Mouse (Mus musculus) stomach, embryonic 16.5 days (tissue): ENCODE measurements at regions not wholly inside any gene's neighbourhood (a gene's known extent, or its start where the extent isn't known, plus 50 kb on each side); places are given as distances from the start of the nearest gene placed in this dataset.
A peak's percentile ranks its signal among the peaks of the same experiment; 100 is the strongest.

ENCODE experiments used
- ATAC-seq: fragments of 200-750 bp; cut with Nextera tagmentation; 2 replicates; pipeline ENCODE4 v1.8.0; 2017; ENCODE audit warnings: moderate number of reproducible peaks, moderate TSS enrichment; ENCODE audit not compliant: insufficient read depth, low FRiP score
- H3K27ac ChIP-seq: fragments of 300-500 bp; sonication (generic); 2 replicates; pipeline ENCODE4 v1.5.1; 2014; ENCODE audit warnings: low read length
- H3K27me3 ChIP-seq: fragments of 300-500 bp; sonication (generic); 2 replicates; pipeline ENCODE4 v1.6.1; 2014; ENCODE audit warnings: low read length, control low read depth, mixed read lengths; ENCODE audit not compliant: control insufficient read depth, insufficient read depth
- H3K36me3 ChIP-seq: fragments of 300-500 bp; sonication (generic); 2 replicates; pipeline ENCODE4 v1.6.1; 2014; ENCODE audit warnings: low read length; ENCODE audit not compliant: control insufficient read depth, insufficient read depth
- H3K4me1 ChIP-seq: fragments of 300-500 bp; sonication (generic); 2 replicates; pipeline ENCODE4 v1.6.1; 2014; ENCODE audit warnings: low read length, control low read depth, mixed read lengths; ENCODE audit not compliant: control insufficient read depth, insufficient read depth
- H3K4me2 ChIP-seq: fragments of 300-500 bp; sonication (generic); 2 replicates; pipeline ENCODE4 v1.6.1; 2014; ENCODE audit warnings: low read depth, low read length, mixed read lengths
- H3K4me3 ChIP-seq: fragments of 300-500 bp; sonication (generic); replicated peaks from 2 replicates; pipeline ENCODE4 v1.5.1; 2014; ENCODE audit warnings: mild to moderate bottlenecking, low read length
- H3K9ac ChIP-seq: fragments of 300-500 bp; sonication (generic); 2 replicates; pipeline ENCODE4 v1.6.1; 2014; ENCODE audit warnings: low read length
- H3K9me3 ChIP-seq: fragments of 300-500 bp; sonication (generic); replicated peaks from 2 replicates; pipeline ENCODE4 v1.6.1; 2016; ENCODE audit warnings: low read length, control low read depth; ENCODE audit not compliant: control insufficient read depth
- WGBS: fragments of 180-500 bp; shearing (Covaris S2); extraction: QIAGEN DNeasy Blood & Tissue Kit; methylation state at CpG from one replicate; pipeline ENCODE4 v1.1.7; 2014; 5-methylcytosine and 5-hydroxymethylcytosine counted together

- no peak for ATAC-seq
- Histone ChIP-seq H3K9me3 (no peaks in the 10 kb centered on the region), H3K4me2 (no peak overlapping the region), H3K4me1 (no peaks in the 10 kb centered on the region), H3K4me3 (no peak overlapping the region), H3K27ac (no peak overlapping the region), H3K36me3 (no peaks in the 10 kb centered on the region), H3K27me3 (no peaks in the 10 kb centered on the region), H3K9ac (no peak overlapping the region)
- WGBS = 81% methylated on average over 2 of the region's 2 CpGs
These were observed 333.8 kb upstream of the Pitrm1 start for GRCm38 (mm10) chr13:6214189-6214588.

DNA sequence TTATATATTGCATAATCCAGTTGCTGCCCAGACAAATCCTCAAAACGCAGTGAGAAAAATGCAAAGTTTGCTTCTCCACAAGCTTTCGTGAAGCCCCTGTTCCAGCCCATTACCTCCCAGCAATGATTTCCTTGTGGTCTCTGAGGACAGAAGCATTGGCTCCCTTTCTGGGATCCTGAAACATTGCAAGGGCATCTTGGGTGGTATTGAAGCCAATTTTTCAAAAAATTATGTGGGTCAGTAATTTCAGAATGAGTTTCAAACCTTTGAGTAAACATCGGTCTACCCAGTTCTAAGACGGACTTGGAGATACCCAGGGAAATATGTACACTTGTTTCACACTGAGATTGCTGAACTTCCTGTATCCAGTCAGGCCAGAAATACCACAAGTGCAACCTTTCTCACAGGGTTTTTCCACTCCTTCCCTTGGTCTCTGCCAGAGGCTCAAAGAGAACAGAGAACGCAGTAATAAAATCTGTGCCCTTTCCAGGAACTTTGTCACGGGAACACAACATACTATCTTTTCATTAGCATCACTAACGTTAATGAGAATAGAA, 321.8 kb upstream of the Pitrm1 start:
- Histone ChIP-seq H3K9ac (no peak overlapping the region), H3K4me2 (no peak overlapping the region), H3K27me3 (no peaks in the 10 kb centered on the region), H3K9me3 (no peaks in the 10 kb centered on the region), H3K4me3 (no peak overlapping the region), H3K4me1 (no peaks in the 10 kb centered on the region), H3K27ac (no peak overlapping the region), H3K36me3 (no peaks in the 10 kb centered on the region)
- WGBS = 79% methylated on average over 7 of the region's 7 CpGs
- ATAC-seq = no peak

DNA sequence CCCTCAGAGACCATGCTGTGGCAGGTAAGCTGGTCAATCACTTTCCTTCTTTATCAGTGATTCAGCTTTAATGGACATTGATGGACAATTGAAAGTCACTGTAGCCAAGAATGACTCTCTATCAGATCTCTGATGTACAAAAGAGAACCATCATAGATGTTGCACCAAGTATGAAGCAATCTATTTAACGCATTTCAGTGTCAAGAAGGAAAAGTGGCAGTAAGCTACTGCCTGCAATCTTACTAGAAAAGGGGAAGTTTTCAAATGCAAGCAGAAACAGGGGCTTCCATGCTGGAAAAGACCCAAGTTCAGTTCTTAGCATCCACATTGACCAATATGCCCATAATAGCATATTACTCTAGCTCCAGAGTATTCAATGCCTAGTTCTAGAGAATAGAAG, 319.7 kb upstream of the Pitrm1 start:
- WGBS = 86% methylated on average over 1 of the region's 1 CpGs
- Histone ChIP-seq H3K27me3 (no peaks in the 10 kb centered on the region), H3K9ac (no peak overlapping the region), H3K4me3 (no peak overlapping the region), H3K36me3 (no peaks in the 10 kb centered on the region), H3K9me3 (no peaks in the 10 kb centered on the region), H3K27ac (no peak overlapping the region), H3K4me2 (no peak overlapping the region), H3K4me1 (no peaks in the 10 kb centered on the region)
- no peak for ATAC-seq

DNA sequence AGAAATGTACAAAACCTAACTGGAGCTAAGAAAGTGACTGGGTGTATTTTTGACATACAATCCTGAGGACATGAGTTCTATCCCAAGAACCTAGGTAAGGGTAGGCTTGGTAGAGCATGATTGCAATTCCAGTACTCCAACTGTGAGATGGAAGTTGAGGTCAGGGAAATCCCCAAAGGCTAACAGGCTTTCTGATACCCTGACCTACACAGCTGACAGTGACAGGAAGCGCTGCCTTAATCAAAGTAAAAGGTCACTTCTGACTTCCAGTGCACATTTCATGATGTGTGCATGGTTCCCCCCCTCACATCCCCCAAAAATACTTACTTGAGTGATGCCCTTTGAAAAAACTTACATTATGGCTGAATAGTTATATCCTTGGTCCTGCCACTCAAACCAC, 312.6 kb upstream of the Pitrm1 start:
- no peak overlapping the region for H3K27ac ChIP-seq
- no peaks in the 10 kb centered on the region for H3K27me3 ChIP-seq
- H3K4me2 ChIP-seq = no peak overlapping the region
- no peak overlapping the region for H3K9ac ChIP-seq
- no peaks in the 10 kb centered on the region for H3K36me3 ChIP-seq
- no peaks in the 10 kb centered on the region for H3K4me1 ChIP-seq
- H3K9me3 ChIP-seq = no peaks in the 10 kb centered on the region
- ATAC-seq = no peak
- whole genome bisulfite sequencing = 80% methylated on average over 1 of the region's 1 CpGs
- no peak overlapping the region for H3K4me3 ChIP-seq

DNA sequence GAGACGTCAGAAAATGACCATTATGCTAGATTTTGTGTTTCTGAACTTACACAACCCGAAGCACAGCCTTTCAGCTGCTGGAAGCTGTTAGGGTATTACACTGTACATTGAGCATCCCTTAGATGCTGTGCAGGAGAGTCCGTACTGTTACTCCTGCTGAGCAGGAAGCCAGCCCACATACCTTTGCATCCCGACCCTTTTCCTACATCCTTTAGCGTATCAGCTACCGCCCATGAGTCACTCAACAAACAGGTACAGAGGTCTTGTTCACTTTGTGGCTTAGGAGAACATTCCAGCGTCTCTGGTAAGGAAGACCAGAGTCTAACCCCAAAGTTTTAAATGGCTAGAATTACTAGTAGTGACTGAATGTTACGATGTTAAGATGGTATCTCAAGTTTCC, 311.4 kb upstream of the Pitrm1 start:
- ATAC-seq = 0 out of 2 replicates have a peak, but pooled peaks have one; percentile 44
- Histone ChIP-seq H3K36me3 (no peaks in the 10 kb centered on the region), H3K27me3 (no peaks in the 10 kb centered on the region), H3K9ac (no peak overlapping the region), H3K9me3 (no peaks in the 10 kb centered on the region), H3K4me1 (no peaks in the 10 kb centered on the region), H3K27ac (no peak overlapping the region), H3K4me3 (no peak overlapping the region), H3K4me2 (no peak overlapping the region)
- WGBS = 78% methylated on average over 8 of the region's 8 CpGs

DNA sequence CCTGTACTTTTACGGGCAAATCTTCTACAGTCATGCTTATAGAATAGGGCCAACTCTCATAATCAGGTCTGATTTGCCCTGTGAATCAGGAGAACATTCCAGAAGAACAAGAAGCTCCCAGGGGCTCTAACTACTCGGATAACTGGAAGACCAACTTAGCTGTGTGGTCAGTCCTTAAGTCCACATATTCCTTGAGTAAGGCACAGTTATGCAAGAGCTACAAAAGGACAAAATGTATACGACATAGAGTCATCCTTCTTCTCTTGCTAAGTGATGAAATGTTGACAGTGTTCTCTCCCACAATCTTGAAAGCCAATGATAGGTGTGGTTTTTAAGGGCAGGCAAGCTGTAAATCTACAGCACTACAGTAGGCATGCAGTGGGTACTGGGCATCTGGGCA, 310.7 kb upstream of the Pitrm1 start:
- Histone ChIP-seq H3K27me3 (no peaks in the 10 kb centered on the region), H3K9me3 (no peaks in the 10 kb centered on the region), H3K4me1 (no peaks in the 10 kb centered on the region), H3K27ac (no peak overlapping the region), H3K9ac (no peak overlapping the region), H3K4me2 (no peak overlapping the region), H3K4me3 (no peak overlapping the region), H3K36me3 (no peaks in the 10 kb centered on the region)
- ATAC-seq = no peak
- WGBS = 73% methylated on average over 3 of the region's 3 CpGs

DNA sequence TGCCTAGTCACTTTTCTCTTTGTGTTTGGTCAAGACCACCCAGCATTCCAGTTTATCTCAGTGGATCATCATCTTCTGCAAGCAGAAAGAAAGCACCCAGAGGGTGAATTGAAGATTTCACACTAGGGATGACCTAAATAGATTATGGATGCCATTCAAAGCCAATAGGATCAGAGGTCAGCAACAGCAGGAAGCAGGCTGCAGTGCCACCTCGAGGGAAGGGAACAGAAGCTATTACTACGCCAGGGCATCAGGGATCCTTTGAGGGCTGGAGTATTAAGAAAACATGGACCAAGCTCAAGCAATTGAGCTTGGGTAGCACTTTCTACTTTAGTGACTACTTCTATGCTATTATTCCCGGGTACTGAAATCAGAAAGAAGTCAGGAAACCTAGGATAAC, 307.1 kb upstream of the Pitrm1 start:
- H3K9ac ChIP-seq = no peak overlapping the region
- H3K9me3 ChIP-seq = no peaks in the 10 kb centered on the region
- 62% methylated on average over 3 of the region's 3 CpGs for WGBS
- H3K36me3 ChIP-seq = no peaks in the 10 kb centered on the region
- H3K27ac ChIP-seq = no peak overlapping the region
- H3K4me2 ChIP-seq = no peak overlapping the region
- no peak overlapping the region for H3K4me3 ChIP-seq
- H3K27me3 ChIP-seq = no peaks in the 10 kb centered on the region
- no peaks in the 10 kb centered on the region for H3K4me1 ChIP-seq
- ATAC-seq = no peak

DNA sequence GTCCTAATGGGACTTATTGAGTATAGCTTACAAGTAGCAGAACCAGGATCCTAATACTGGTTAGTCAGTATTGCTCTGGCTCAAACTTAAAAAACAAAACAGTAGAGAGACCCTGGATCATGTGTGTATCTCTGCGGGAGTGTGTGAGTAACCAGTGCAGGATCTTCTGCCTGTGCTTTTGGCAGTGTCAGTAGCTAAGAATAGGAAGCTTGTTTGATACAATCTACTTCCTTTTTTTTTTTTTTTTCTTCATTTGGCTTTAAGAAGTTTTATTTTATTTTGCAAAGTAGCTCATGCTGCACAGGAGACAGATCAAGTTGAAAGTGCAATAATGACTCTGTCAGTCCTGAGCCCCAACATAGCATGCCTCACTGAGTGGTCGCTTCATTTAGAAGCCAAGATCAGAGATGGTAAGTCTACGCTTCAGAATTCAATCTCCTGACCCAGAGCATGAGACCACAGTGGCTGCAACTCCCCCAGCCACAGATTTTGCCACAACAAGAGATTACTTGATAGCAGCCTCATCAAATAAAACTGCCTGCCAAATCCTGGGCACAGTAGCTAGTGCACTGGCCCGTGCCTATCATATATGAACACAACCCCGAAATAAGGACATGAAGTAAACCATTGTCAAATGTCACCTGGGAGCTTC, 306.4 kb upstream of the Pitrm1 start:
- no peaks in the 10 kb centered on the region for H3K27me3 ChIP-seq
- no peaks in the 10 kb centered on the region for H3K4me1 ChIP-seq
- ATAC-seq = no peak
- 83% methylated on average over 5 of the region's 5 CpGs for WGBS
- no peak overlapping the region for H3K9ac ChIP-seq
- H3K9me3 ChIP-seq = no peaks in the 10 kb centered on the region
- H3K4me3 ChIP-seq = no peak overlapping the region
- no peak overlapping the region for H3K27ac ChIP-seq
- no peaks in the 10 kb centered on the region for H3K36me3 ChIP-seq
- H3K4me2 ChIP-seq = no peak overlapping the region

- no peaks in the 10 kb centered on the region for H3K36me3 ChIP-seq
- no peaks in the 10 kb centered on the region for H3K4me1 ChIP-seq
- H3K27ac ChIP-seq = no peak overlapping the region
- 84% methylated on average over 3 of the region's 3 CpGs for WGBS
- no peak for ATAC-seq
- no peaks in the 10 kb centered on the region for H3K9me3 ChIP-seq
- no peaks in the 10 kb centered on the region for H3K27me3 ChIP-seq
- no peak overlapping the region for H3K4me2 ChIP-seq
- H3K4me3 ChIP-seq = no peak overlapping the region
- no peak overlapping the region for H3K9ac ChIP-seq
These were observed 297.8 kb upstream of the Pitrm1 start for GRCm38 (mm10) chr13:6250106-6250505.
